Mouse (Mus musculus): ENCODE measurements at regions not wholly inside any gene's neighbourhood (a gene's known extent, or its start where the extent isn't known, plus 50 kb on each side); places are given as distances from the start of the nearest gene placed in this dataset.

DNA sequence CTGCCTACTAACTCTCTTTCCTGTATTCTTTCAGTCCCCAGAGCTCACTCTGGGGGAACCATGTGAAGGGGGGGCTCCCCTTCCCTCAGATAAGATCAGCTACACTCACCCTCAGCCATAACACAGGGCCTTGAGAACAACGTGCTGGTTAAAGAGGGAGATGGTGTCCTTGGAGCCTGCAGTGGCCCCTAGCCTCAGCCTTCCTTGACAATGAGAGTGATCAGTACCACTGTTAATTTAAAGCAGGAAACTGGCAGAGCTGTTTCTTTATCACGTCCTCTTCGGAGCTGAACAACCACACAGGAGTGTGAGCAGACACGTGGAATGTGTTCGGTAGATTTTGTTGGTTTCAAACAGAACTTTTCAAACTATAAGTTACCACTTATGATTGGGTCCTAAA lies 60.6 kb upstream of the Sgk1 start:
- TF ChIP-seq CTCF (IDR thresholded peaks at IDR 0.05; ENCODE audit: control insufficient read depth, insufficient read depth, insufficient read length) (no peak), CEBPB (IDR thresholded peaks at IDR 0.05; ENCODE audit: low read depth) (no peak), MYOD1 (IDR thresholded peaks at IDR 0.05; ENCODE audit: control insufficient read depth, insufficient read length, low read depth) (no peak), USF1 (IDR thresholded peaks at IDR 0.05; ENCODE audit: low read depth) (no peak), MYOG (IDR thresholded peaks at IDR 0.05; ENCODE audit: control insufficient read depth, extremely low read depth, insufficient read length) (no peak), MAX (IDR thresholded peaks at IDR 0.05) (no peak), FOSL1 (IDR thresholded peaks at IDR 0.05; ENCODE audit: insufficient read depth, low read length, poor library complexity, severe bottlenecking) (no peak)

Measured in C2C12 (cell line).